Mouse (Mus musculus) mouse trophoblast stem cell (cell line): ENCODE measurements around the gene Srpr.

ENCODE experiments used
- in situ Hi-C, 2 experiments: fragments of 300-500 bp; cut with MseI, MboI; formaldehyde crosslinking; loops; 2 replicates in 1 of 2; 3 replicates in 1 of 2; pipeline ENCODE4 v1.15.1; 2025

Srpr gene

DNA sequence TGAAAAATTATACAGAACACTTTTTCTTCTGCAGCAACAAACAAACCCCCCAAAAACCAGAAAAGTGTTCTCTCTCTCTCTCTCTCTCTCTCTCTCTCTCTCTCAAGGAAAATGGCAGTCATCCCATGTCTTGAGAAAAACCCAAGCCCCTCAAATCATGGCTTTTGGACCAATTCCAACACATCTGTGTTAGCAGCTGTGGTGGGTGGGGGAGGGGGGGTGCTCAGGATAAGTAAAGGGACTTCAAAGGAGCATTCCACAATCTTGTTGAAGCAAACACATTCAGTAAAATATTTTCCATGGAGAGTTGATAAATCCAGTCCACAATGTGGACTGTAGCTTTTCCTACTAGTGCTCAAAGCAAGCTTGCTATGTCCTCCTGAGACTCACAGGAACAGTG lies 49.5 kb downstream of the Srpr start:
- in situ Hi-C loops, result no loop called here

- in situ Hi-C loops, result no loop called here
These were observed 57.4 kb downstream of the Srpr start for GRCm38 (mm10) chr9:35257365-35257764.

GRCm38 (mm10) chr9:35262418-35262817 lies 62.4 kb downstream of the Srpr start:
- in situ Hi-C loops, result no loop called here

GRCm38 (mm10) chr9:35263431-35263830 lies 63.5 kb downstream of the Srpr start:
- in situ Hi-C loops, result no loop called here

DNA sequence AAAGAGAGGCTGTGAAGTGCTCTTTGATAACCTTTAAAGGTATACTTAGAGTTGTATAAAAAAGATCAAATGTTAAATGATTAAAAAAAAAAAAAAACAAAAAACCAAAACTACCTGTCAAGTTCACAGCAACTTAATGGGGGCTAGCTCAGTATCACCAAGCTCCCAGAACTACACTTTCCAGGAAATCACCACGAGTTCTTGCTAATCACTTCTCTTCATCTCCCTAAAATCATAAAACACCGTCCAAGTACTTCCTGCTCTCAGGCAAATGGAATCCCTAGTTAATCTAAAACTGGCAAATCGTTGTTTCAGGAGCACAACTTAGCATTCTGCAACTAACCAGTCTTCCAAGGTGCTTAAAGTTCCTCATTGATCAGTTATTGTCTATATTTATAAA lies 64.5 kb downstream of the Srpr start:
- in situ Hi-C loops, result no loop called here

- in situ Hi-C loops, result no loop called here
These were observed 67.4 kb downstream of the Srpr start, which contains the start of the genes Fam118b and Rpusd4 for GRCm38 (mm10) chr9:35267146-35267975. Fam118b (minus strand) TSS chr9:35267805. Rpusd4 (plus strand) TSS chr9:35267865.

GRCm38 (mm10) chr9:35267976-35268715 lies 68.2 kb downstream of the Srpr start:
- in situ Hi-C loops, result no loop called here

DNA sequence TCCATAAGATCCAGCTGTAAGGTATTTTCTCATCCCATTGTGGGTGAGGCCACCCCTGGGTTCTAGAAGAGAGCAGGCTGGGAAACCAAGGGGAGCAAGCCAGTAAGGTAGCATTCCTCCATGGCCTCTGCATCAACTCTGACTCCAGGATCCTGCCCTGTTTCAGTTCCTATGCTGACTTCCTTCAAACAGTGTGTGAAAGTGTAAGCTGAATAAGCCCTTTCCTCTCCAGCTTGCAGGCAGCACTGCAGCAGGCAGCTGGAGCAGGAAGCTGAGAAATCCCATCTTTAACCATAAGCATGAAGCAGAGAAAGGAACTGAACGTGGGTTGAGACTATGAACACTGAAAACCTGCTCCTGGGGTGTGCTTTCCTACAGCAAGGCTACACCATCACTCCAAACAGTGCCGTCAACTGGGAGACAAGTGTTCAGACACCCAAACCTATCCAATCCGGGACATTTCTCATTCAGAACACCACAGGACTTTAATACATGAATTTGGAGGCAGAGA lies 77.9 kb downstream of the Srpr start:
- in situ Hi-C loops, result no loop called here

DNA sequence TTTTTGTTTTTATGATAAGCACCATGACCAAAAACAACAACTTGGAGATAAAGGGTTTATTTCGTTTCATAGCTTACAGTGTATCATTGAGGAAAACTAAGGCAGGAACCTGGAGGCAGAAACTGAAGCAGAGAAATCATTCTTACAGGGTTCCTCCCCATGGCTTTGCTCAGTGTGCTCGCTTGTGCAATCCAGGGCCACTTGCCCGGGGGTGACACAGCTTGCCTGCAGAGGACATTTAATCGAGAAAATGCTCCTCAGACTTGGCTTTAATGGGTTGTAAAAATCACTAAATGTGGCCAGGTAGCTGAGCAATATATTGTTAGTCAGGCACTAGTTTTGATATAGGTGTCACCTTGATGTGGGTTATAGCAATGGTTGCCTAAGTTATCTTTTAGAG lies 78.5 kb downstream of the Srpr start:
- in situ Hi-C loops, result no loop called here

DNA sequence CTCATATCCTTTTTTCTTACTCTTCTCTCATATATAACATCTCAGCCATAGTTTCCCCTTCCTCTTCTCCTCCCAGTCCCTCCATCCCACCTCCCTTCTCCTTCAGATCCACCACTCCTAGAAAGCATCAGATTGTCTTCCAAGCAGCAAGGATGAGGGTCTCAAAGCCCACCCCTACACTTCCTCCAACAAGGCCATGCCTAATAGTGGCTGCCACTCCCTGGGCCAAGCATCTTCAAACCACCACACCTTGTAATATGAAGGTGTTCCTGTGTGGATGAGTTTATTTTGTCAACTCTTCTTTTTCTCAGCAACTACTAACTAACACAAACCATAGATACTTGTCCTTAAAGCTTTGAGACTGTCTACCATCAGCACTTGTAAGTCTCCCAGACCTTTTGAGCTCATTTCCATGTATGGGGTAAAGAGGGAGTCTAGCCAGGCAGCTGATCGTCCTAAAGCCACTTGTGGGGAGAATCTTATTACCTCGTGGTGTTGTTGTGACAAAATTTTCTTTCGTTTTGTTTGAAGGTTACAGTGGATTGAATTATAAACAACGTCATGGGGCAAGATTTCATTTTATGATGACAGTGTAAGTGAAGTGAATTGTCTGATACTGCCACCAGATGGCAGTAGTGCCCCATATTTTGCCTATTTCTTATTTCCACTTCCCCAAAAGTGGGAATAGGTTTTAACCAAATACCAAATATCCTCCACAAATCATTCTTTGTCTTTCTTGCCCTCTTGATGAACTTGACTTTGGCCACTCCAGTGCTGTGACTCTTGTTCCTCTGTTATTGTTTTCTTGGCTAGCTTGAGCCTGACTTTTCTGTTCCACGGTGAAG lies 82.3 kb downstream of the Srpr start:
- in situ Hi-C loops, result loop anchor here (5.0 kb wide), 2 partner anchors 255 to 260 kb away; no protein-coding TSS in a partner anchor

- in situ Hi-C loops, result loop anchor here (5.0 kb wide), 2 partner anchors 254 to 259 kb away; no protein-coding TSS in a partner anchor
These were observed 82.9 kb downstream of the Srpr start for GRCm38 (mm10) chr9:35282851-35283200.

- in situ Hi-C loops, result loop anchor here (5.0 kb wide), 2 partner anchors 254 to 259 kb away; no protein-coding TSS in a partner anchor
These were observed 83.6 kb downstream of the Srpr start for GRCm38 (mm10) chr9:35283415-35284069.

GRCm38 (mm10) chr9:35284351-35284750 lies 84.4 kb downstream of the Srpr start:
- in situ Hi-C loops, result loop anchor here (5.0 kb wide), 2 partner anchors 253 to 258 kb away; no protein-coding TSS in a partner anchor

GRCm38 (mm10) chr9:35286351-35286750 lies 86.4 kb downstream of the Srpr start:
- in situ Hi-C loops, result no loop called here

GRCm38 (mm10) chr9:35289992-35290391 lies 90.0 kb downstream of the Srpr start:
- in situ Hi-C loops, result no loop called here

DNA sequence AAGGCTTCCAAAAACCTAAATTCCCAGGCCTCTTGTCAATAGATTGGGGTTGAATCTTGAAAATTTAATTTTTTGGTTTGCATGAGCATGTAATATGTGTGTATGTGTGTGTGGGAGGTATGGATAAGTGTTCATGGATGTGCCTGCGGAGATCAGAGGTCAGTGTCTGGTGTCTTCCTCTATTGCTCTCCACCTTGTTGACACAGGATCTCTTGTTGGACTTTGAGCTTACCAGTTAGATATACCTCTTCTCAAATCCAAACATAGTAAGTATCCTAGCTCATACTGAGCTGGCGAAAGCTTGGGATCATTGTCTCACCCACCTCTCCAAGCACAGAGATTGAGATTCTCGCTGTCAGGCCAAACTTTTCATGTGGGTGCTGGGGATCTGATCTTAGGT lies 90.4 kb downstream of the Srpr start:
- in situ Hi-C loops, result no loop called here

DNA sequence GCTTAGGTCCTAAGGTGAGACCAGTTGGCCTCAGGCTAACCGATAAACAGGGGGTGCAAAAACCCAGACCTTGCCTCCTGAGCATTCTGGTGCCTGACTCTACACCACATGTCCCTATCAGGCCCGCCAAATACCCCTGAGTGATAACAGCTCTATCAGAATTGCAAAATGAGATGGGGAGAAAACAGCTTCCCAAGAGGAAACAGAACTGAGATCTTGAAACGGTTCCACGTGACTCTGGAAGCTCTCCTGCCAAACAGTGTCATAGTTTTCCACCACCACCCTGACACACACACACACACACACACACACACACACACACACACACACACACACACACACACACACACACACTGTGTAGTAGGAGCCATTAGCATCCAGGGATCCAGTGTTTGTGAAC lies 90.9 kb downstream of the Srpr start:
- in situ Hi-C loops, result no loop called here

DNA sequence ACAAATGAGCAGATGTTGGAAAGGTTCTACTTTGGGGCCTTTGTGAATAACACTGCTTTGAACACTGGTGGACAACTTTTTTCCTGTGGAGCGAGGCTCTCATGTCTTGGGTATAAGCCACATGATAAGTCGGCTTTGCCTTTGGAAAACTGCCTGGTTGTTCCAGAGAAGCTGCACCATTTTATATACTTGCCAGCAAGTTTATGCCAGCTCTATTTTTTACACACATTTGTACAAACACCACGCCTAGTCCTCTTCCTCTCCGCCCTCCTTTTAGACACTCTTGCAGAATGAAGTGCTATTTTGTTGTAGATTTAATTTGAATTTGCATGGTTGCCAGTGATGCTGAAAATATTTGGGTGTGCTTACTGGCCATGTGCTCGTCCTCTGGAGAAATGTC lies 93.5 kb downstream of the Srpr start:
- in situ Hi-C loops, result no loop called here
